In the genomic region with DNA sequence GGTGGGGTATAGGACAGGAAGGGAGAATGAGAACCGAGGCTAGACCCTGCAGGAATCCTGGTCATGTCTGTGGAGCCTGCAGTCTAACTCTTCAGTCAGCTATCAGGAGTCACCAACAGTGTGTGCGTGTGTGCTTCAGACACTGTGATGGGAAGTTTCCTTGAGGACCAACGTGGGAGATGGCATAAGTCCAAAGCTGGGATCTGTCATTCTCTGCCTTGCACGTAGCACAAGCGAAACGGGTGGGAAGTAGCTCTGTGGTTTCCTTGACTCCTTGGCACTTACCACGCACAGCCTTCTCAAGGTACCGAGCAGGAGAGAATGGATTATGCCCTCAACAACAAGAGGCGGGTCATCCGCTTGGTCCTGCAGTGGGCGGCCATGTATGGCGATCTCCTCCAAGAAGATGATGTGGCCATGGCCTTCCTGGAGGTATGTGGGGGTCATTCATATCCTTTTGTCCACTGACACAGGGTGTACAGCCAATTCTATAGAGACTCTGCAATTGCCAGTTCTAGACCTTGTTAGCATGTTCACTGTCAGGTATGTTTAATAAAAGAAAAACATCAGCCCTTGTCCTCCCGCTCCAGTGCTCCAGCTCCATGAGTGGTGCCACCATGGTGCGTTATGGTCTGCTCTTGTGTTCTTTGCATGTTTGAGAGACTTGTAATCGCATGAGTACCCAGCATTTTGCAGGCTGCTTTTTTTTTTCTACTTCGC, we compare ENCODE assay signal across 24 mouse cellular contexts.
"Had no signal": no experiment of that assay in that cellular context is flagged by ENCODE, and none has a peak within 500 bp of the region (broad histone marks: within the 10 kb centered on the region; RNA-seq: fewer than 3 reads in every experiment).

No protein-coding gene starts in this region.

- ATAC-seq: forebrain, postnatal 0 days; hindbrain, postnatal 0 days; intestine, embryonic 16.5 days; liver, embryonic 12.5 days had no signal

- DNase-seq: forebrain, postnatal 0 days; gastrocnemius, postnatal 14 days; gastrocnemius, postnatal 36 days; heart, adult 18-20 months; heart, postnatal 10 days; kidney, adult 11 months; kidney, adult 2 months; kidney, adult 9 months; kidney, postnatal 14 days; kidney, postnatal 36 days; layer of hippocampus, adult 9-11 months; layer of hippocampus, postnatal 36 days; left cerebral cortex, postnatal 4 days had no signal

- H3K9ac ChIP-seq: forebrain, postnatal 0 days; heart, embryonic 12.5 days; hindbrain, embryonic 13.5 days; hindbrain, embryonic 15.5 days; kidney, embryonic 15.5 days; limb, embryonic 13.5 days; limb, embryonic 15.5 days; liver, embryonic 12.5 days; liver, embryonic 14.5 days had no signal

- H3K27me3 ChIP-seq: heart, embryonic 12.5 days; hindbrain, embryonic 15.5 days; kidney, embryonic 15.5 days; liver, embryonic 12.5 days had no signal

- H3K27ac ChIP-seq: hindbrain, embryonic 13.5 days; hindbrain, embryonic 15.5 days; hindbrain, postnatal 0 days; kidney, embryonic 15.5 days; kidney, postnatal 0 days; limb, embryonic 13.5 days; liver, embryonic 12.5 days; liver, embryonic 14.5 days had no signal

- H3K36me3 ChIP-seq: heart, embryonic 12.5 days; hindbrain, embryonic 13.5 days; hindbrain, embryonic 15.5 days; kidney, embryonic 15.5 days; limb, embryonic 13.5 days; limb, embryonic 15.5 days; liver, embryonic 12.5 days had no signal

- H3K4me3 ChIP-seq: heart, embryonic 12.5 days; hindbrain, embryonic 13.5 days; hindbrain, embryonic 15.5 days; kidney, embryonic 15.5 days; limb, embryonic 13.5 days; limb, embryonic 15.5 days; liver, embryonic 12.5 days had no signal

- H3K4me2 ChIP-seq: heart, embryonic 12.5 days; hindbrain, embryonic 13.5 days; hindbrain, embryonic 15.5 days; kidney, embryonic 15.5 days; limb, embryonic 13.5 days; limb, embryonic 15.5 days; liver, embryonic 12.5 days had no signal

- H3K9me3 ChIP-seq: heart, embryonic 12.5 days; hindbrain, embryonic 13.5 days; hindbrain, embryonic 15.5 days; kidney, embryonic 15.5 days; limb, embryonic 13.5 days; limb, embryonic 15.5 days; liver, embryonic 12.5 days had no signal

- H3K4me1 ChIP-seq: hindbrain, embryonic 13.5 days; hindbrain, embryonic 15.5 days; kidney, embryonic 15.5 days; limb, embryonic 15.5 days; liver, embryonic 12.5 days had no signal
